Mouse (Mus musculus): ENCODE measurements around the gene Ankrd35. TPM values are rescaled to one million over a fixed set of nuclear protein-coding genes. Genes with fewer than 3 reads are reported as not detected.

The Ankrd35 gene
- polyA plus RNA-seq (2012; fragmentation: generic; extraction: Trizol): 0.09 TPM
- long read RNA-seq, experiment 1: 0 reads
- long read RNA-seq, experiment 2: 0 reads

DNA sequence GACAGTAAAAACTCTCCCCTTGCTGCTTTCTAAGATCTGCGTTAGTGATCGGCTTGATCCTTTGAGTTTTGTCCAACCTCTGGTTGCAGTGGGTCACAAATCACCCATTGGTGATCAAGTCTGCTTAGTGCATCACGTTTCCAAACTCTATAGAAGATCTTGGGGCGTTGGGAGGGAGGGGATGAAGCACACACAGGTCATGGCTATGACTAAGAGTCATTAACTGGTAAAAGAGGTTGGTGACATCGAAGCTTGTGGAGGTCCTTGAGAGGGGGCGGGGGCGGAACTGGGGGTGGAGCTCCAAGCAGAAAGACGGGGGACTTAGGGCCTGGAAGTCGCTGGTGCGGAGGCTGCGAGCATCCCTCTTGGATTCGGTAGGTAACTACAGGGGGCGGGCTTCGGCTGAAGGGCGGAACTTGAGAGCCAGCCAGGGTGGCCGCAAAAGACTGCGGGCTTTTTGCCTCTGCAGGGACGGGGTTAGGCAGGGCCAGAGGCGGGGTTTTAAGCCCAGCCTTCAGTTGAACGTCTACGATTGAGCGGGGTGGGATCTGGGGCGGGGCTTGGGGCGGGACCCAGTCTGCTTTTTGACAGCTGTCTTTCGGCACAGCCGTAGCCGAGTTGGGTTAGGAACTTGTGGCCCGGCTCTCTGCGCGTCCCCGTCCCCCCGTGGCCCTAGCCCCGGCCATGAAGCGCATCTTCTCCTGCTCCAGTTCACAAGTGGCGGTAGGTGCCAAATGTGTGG is at the start of gene Ankrd35:
Gene Ankrd35 (plus strand): TSS at position 405 of the 742 bp plus-strand sequence.
- Histone ChIP-seq H3ac (ENCODE audit: control insufficient read depth, insufficient read length, low read depth) (no peak within 1 kb of the TSS), H3K4me3 (ENCODE audit: insufficient read depth, poor library complexity, severe bottlenecking) (no peak within 1 kb of the TSS), H3K36me3 (ENCODE audit: control insufficient read depth, insufficient read depth) (no peaks in the 10 kb centered on the region), H3K79me3 (ENCODE audit: low read depth) (no peaks in the 10 kb centered on the region), H3K79me2 (ENCODE audit: control insufficient read depth, insufficient read depth) (no peaks in the 10 kb centered on the region), H3K27me3 (ENCODE audit: control insufficient read depth, insufficient read depth, insufficient read length) (no peaks in the 10 kb centered on the region)
- TF ChIP-seq MYOG (IDR thresholded peaks at IDR 0.05; ENCODE audit: control insufficient read depth, extremely low read depth, insufficient read length) (no peak), MYOD1 (IDR thresholded peaks at IDR 0.05; ENCODE audit: control insufficient read depth, insufficient read length, low read depth) (no peak), USF1 (IDR thresholded peaks at IDR 0.05; ENCODE audit: low read depth) (no peak), CEBPB (IDR thresholded peaks at IDR 0.05; ENCODE audit: low read depth) (no peak), MAX (IDR thresholded peaks at IDR 0.05) (no peak), FOSL1 (IDR thresholded peaks at IDR 0.05; ENCODE audit: insufficient read depth, low read length, poor library complexity, severe bottlenecking) (no peak), CTCF (IDR thresholded peaks at IDR 0.05; ENCODE audit: control insufficient read depth, insufficient read depth, insufficient read length) (no peak)

DNA sequence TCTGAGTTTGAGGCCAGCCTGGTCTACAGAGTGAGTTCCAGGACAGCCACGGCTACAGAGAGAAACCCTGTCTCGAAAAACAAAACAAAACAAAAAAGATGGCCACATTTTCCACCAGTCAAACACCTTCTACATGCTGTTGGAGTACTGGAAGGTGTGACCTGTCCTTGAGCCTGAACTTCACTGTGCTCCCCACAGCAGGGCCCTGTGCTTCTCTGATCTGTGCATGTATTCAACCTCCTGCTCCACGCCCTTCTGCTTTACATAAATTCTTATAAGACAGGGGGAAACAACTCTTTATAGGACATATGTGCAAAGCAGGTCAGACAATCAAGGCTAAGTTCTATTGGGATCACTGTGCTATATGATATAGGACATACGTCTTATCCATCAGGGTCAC is 46.7 kb upstream of the Ankrd35 start:
- no peaks in the 10 kb centered on the region for H3K79me2 ChIP-seq (ENCODE audit: control insufficient read depth, insufficient read depth)
- no peaks in the 10 kb centered on the region for H3K79me3 ChIP-seq (ENCODE audit: low read depth)
- no peak overlapping the region for H3ac ChIP-seq (ENCODE audit: control insufficient read depth, insufficient read length, low read depth)
- TF ChIP-seq CEBPB (IDR thresholded peaks at IDR 0.05; ENCODE audit: low read depth) (no peak), USF1 (IDR thresholded peaks at IDR 0.05; ENCODE audit: low read depth) (no peak), MYOD1 (IDR thresholded peaks at IDR 0.05; ENCODE audit: control insufficient read depth, insufficient read length, low read depth) (no peak), FOSL1 (IDR thresholded peaks at IDR 0.05; ENCODE audit: insufficient read depth, low read length, poor library complexity, severe bottlenecking) (no peak), MYOG (IDR thresholded peaks at IDR 0.05; ENCODE audit: control insufficient read depth, extremely low read depth, insufficient read length) (no peak), MAX (IDR thresholded peaks at IDR 0.05) (no peak), CTCF (IDR thresholded peaks at IDR 0.05; ENCODE audit: control insufficient read depth, insufficient read depth, insufficient read length) (no peak)
- H3K27me3 ChIP-seq (ENCODE audit: control insufficient read depth, insufficient read depth, insufficient read length): no peaks in the 10 kb centered on the region
- peaks cover 26% of the 10 kb centered on the region for H3K36me3 ChIP-seq (ENCODE audit: control insufficient read depth, insufficient read depth)
- no peak overlapping the region for H3K4me3 ChIP-seq (ENCODE audit: insufficient read depth, poor library complexity, severe bottlenecking)

DNA sequence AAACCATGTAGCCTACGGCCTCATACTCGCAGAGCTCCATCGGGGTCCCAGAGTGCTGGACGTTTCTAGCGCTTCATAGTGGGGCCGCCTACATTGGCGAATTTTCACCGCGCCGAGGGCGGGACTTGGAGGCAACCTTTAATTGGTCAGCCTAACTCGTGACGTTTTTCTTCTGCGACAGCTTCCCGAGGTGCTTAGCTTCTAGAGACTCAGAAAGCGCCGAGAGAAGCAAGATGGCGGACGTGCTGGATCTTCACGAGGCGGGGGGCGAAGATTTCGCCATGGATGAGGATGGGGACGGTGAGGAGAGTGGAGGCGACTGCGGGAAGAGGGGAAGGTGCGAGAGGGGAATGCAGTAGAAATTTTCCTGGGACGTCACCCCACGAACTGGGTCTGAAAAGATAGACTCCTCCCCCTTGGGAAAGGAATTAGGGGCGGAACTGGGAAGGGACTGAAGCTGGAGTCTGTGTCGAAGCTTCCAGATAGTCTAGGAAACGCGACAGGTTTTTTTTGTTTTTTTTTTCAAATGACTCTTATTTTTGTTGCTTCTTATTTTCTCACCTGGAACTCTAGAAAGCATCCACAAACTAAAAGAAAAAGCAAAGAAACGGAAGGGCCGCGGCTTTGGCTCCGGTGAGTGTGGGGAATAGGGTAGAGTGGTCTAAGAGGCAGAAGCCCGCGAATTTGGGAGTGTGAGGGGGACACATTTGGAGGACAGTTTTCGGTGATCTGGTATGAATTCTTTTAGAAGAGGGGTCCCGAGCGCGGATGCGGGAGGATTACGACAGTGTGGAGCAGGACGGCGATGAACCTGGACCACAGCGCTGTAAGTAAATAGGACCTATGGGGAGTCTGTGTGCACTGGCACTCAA is 40.0 kb upstream of the Ankrd35 start, which contains the start of gene Rbm8a:
Gene Rbm8a (plus strand): TSS at position 205 of the 872 bp plus-strand sequence.
- H3K27me3 ChIP-seq (ENCODE audit: control insufficient read depth, insufficient read depth, insufficient read length): no peaks in the 10 kb centered on the region
- peaks cover 50% of the 10 kb centered on the region for H3K79me2 ChIP-seq (ENCODE audit: control insufficient read depth, insufficient read depth)
- H3ac ChIP-seq (ENCODE audit: control insufficient read depth, insufficient read length, low read depth): peak within 1 kb of the TSS; percentile 85
- H3K4me3 ChIP-seq (ENCODE audit: insufficient read depth, poor library complexity, severe bottlenecking): peak within 1 kb of the TSS; percentile 78
- TF ChIP-seq MYOG (IDR thresholded peaks at IDR 0.05; ENCODE audit: control insufficient read depth, extremely low read depth, insufficient read length) (no peak), USF1 (IDR thresholded peaks at IDR 0.05; ENCODE audit: low read depth) (no peak), MAX (IDR thresholded peaks at IDR 0.05) (peak; percentile 73), FOSL1 (IDR thresholded peaks at IDR 0.05; ENCODE audit: insufficient read depth, low read length, poor library complexity, severe bottlenecking) (no peak), MYOD1 (IDR thresholded peaks at IDR 0.05; ENCODE audit: control insufficient read depth, insufficient read length, low read depth) (no peak), CTCF (IDR thresholded peaks at IDR 0.05; ENCODE audit: control insufficient read depth, insufficient read depth, insufficient read length) (no peak), CEBPB (IDR thresholded peaks at IDR 0.05; ENCODE audit: low read depth) (no peak)
- peaks cover 34% of the 10 kb centered on the region for H3K36me3 ChIP-seq (ENCODE audit: control insufficient read depth, insufficient read depth)
- peaks cover 29% of the 10 kb centered on the region for H3K79me3 ChIP-seq (ENCODE audit: low read depth)

DNA sequence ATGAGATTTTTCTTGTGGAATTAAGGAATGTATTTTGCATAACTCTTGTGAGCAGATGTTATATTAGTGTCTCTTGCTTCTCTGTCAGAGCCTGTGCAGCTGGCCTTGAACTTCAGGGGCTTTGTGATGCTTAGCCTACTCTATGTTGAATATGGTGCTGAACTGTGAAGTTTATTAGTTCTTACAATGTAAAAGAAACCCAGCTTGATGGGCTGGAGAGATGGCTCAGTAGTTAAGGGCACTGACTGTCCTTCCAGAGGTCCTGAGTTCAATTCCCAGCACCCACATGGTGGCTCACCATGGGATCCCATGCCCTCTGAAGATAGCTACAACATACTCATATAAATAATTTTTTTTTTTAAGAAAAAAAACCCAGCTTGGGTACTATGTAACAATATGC is 37.9 kb upstream of the Ankrd35 start:
- peaks cover 35% of the 10 kb centered on the region for H3K79me3 ChIP-seq (ENCODE audit: low read depth)
- TF ChIP-seq MYOG (IDR thresholded peaks at IDR 0.05; ENCODE audit: control insufficient read depth, extremely low read depth, insufficient read length): no peak
- no peak for TF ChIP-seq FOSL1 (IDR thresholded peaks at IDR 0.05; ENCODE audit: insufficient read depth, low read length, poor library complexity, severe bottlenecking)
- no peak for TF ChIP-seq CTCF (IDR thresholded peaks at IDR 0.05; ENCODE audit: control insufficient read depth, insufficient read depth, insufficient read length)
- no peak for TF ChIP-seq CEBPB (IDR thresholded peaks at IDR 0.05; ENCODE audit: low read depth)
- TF ChIP-seq USF1 (IDR thresholded peaks at IDR 0.05; ENCODE audit: low read depth): no peak
- no peak for TF ChIP-seq MAX (IDR thresholded peaks at IDR 0.05)
- no peak for TF ChIP-seq MYOD1 (IDR thresholded peaks at IDR 0.05; ENCODE audit: control insufficient read depth, insufficient read length, low read depth)
- H3K79me2 ChIP-seq (ENCODE audit: control insufficient read depth, insufficient read depth): peaks cover 63% of the 10 kb centered on the region
- peaks cover 34% of the 10 kb centered on the region for H3K36me3 ChIP-seq (ENCODE audit: control insufficient read depth, insufficient read depth)
- H3K27me3 ChIP-seq (ENCODE audit: control insufficient read depth, insufficient read depth, insufficient read length): no peaks in the 10 kb centered on the region
- no peak overlapping the region for H3ac ChIP-seq (ENCODE audit: control insufficient read depth, insufficient read length, low read depth)
- no peak overlapping the region for H3K4me3 ChIP-seq (ENCODE audit: insufficient read depth, poor library complexity, severe bottlenecking)

DNA sequence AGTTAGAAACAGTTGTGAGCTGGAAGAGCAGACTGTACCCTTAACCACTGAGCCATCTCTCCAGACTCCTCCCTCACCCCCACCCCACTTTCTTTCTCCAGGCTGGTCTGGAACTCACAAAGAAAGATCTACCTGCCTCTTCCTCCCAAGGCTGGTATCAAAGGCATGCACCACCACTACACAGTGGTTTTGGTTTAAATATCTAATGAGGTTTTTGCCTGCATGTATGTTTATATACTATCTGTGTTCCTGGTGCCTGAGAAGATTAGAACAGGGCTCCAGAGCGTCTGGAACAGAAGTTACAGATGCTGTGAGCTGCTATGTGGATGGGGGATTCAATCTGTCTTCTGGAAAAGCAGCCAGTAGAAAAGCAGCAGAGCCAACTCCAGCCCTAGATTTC is 35.9 kb upstream of the Ankrd35 start:
- Histone ChIP-seq H3K27me3 (ENCODE audit: control insufficient read depth, insufficient read depth, insufficient read length) (no peaks in the 10 kb centered on the region), H3K4me3 (ENCODE audit: insufficient read depth, poor library complexity, severe bottlenecking) (no peak overlapping the region), H3K79me3 (ENCODE audit: low read depth) (peaks cover 37% of the 10 kb centered on the region), H3ac (ENCODE audit: control insufficient read depth, insufficient read length, low read depth) (no peak overlapping the region), H3K36me3 (ENCODE audit: control insufficient read depth, insufficient read depth) (peaks cover 43% of the 10 kb centered on the region), H3K79me2 (ENCODE audit: control insufficient read depth, insufficient read depth) (peaks cover 55% of the 10 kb centered on the region)
- TF ChIP-seq USF1 (IDR thresholded peaks at IDR 0.05; ENCODE audit: low read depth) (no peak), CEBPB (IDR thresholded peaks at IDR 0.05; ENCODE audit: low read depth) (no peak), CTCF (IDR thresholded peaks at IDR 0.05; ENCODE audit: control insufficient read depth, insufficient read depth, insufficient read length) (no peak), MYOD1 (IDR thresholded peaks at IDR 0.05; ENCODE audit: control insufficient read depth, insufficient read length, low read depth) (no peak), MAX (IDR thresholded peaks at IDR 0.05) (no peak), MYOG (IDR thresholded peaks at IDR 0.05; ENCODE audit: control insufficient read depth, extremely low read depth, insufficient read length) (no peak), FOSL1 (IDR thresholded peaks at IDR 0.05; ENCODE audit: insufficient read depth, low read length, poor library complexity, severe bottlenecking) (no peak)
